Mouse (Mus musculus) adipose tissue, adult 10 weeks (tissue): ENCODE data around the gene Ppp1r18. TPM values are rescaled to one million over a fixed set of nuclear protein-coding genes. Genes with fewer than 3 reads are reported as not detected.

Experiments used
- polyA plus RNA-seq: library from polyadenylated mRNA; stranded (reverse); fragments of 350-450 nt; fragmentation: Illumina TruSeq; extraction: RNeasy Lipid Tissue Mini Kit (QIAGEN cat#74804); gene quantifications from one replicate; pipeline ENCODE4 v1.2.3, GENCODE M21; 2014; ENCODE audit warnings: low read depth, low replicate concordance

The Ppp1r18 gene
- 31.0 TPM for polyA plus RNA-seq

DNA sequence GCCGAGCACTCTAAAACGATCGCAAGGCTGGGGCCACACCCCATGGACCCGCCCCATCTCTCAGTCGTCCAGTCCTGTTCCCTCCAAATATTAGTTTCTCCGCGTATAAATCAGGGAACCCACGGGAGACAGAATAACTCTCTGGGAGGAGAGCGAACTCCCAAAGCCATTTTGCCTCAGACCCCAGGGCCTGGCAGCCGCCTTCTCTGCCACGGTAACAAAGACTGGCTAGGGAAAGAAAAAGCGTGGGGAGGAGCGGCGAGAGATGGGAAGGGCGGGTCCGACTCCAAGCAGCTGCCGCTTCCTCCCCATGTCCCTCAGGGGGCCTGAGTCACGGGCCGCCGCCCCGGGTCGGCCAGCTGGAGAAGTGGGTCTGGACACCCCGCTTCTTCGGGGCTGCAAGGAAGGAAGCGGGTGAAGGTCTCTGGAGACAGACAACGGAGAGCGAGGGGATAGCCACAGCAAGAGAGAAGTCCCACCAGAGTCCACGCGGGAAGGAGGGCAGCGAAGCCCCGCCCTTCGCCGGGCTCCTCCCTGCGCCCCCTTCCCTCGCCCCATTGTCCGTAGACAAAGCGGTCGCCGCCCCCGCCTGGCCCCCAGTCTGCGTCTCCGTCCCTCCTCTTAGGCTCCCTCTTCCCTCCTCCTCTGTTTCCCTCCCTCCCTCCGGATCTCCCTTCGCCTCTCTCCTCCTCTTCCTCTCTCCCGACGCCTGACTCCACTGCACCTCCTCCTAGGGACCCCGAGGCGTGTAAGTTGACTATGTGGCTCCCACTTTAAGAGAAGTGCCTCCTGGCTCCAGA is at the start of gene Ppp1r18:
Gene Ppp1r18 (plus strand): TSS at position 113 of the 800 bp plus-strand sequence.

DNA sequence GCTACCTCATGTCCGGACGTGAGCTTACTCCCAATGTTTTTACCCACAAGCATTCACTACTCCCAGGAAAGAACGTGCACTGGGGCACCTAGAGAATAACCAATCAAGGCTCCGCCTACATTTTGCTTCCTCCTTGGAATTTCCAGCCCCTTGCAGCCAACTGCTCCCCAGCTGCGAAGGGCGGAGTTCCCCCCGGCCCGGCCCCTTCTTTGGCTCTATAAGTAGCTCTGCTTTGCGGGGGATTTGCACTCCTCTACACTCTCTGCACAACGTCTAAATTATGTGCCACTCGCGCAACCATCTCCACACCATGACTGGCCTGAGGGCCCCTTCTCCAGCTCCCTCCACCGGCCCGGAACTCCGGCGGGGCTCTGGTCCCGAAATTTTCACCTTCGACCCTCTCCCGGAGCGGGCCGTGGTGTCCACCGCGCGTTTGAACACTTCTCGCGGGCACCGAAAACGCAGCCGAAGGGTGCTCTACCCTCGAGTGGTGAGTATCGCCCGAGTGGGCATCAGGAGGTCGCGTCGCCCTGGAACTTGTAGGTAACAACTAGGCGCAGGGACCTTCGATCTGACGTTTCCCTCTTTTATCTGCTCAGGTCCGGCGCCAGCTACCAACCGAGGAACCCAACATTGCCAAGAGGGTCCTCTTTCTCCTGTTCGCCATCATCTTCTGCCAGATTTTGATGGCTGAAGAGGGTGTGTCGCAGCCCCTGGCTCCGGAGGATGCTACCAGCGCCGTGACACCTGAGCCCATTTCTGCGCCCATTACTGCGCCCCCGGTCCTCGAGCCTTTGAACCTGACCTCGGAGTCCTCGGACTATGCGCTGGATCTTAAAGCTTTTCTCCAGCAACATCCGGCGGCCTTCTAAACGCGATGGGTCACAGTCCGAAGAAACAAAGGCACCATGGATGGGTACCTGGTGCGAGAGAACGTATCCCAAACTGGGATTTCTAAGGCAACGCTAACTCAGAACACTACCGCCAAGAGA is 43.7 kb upstream of the Ppp1r18 start, which contains the start of gene Ier3:
Gene Ier3 (plus strand): TSS at position 246 of the 992 bp plus-strand sequence.

DNA sequence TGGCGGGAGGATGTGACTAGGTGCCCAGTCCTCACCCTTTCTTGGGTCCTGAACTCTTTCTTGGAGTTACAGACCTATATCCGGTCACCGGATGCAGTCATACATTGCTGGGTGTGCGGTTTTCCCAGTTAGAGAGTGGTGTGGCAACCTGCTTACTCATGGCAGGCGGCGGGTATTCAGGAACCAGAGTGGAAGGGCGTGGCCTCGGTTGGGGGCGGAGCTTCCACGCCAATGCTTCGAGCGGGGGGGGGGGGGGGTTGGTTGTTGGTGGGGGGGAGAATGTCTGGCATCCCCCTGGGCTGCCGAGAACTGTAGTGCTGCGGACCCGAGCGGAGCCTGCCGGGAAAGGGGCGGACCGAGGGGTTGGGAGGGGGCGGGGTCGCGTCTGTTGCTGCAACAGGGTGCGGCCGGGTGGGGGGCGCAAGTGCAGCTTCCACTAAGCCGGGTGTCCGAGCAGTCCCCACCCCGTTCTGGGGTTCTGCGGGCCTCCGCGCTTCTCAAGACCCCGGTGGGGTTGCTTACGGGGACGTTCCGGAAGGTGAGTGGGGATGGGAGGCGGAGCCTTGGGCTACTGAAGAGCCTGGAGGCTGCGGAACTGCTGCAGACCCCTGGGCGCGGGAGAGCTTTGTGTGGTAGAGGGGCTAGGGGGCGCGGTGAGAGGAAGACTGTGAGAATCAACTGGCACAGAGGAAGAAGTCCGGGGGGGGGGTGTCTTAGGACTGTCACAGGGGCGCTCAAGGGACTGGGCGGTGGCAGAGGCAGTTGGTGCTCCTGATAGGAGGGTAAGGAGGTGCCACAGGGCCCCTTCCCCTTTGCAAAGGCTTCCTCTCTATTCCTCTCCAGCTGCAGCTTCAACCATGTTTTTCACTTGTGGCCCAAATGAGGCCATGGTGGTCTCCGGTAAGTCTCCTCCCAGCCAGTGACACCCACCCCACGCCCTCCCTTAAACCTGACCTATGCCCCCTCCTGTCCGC is 42.1 kb upstream of the Ppp1r18 start, which contains the start of gene Flot1:
Gene Flot1 (plus strand): TSS at position 267 of the 974 bp plus-strand sequence.

DNA sequence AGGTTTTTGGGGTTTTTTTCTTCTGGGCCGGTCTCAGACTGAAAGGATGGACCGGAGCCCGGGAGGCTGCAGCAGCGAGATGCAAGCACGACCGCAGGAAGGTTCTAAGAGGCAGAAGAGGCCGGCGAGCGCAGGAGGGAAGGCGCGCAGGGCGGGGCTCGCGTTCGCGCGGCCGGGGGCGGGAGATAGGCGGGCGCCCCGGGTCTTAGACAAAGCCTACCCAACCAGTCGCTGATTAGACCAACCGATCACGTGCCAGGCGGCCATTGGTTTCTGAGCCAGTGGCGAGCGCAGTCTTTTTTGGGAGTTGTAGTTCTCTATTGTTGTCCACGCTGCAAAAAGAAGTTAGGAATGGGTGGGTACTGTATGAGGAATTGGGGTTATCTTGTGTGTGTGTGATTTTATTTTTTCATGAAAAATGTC is 27.3 kb upstream of the Ppp1r18 start, which contains the start of gene Tubb5:
Gene Tubb5 (minus strand): TSS at position 185 of the 423 bp plus-strand sequence.

DNA sequence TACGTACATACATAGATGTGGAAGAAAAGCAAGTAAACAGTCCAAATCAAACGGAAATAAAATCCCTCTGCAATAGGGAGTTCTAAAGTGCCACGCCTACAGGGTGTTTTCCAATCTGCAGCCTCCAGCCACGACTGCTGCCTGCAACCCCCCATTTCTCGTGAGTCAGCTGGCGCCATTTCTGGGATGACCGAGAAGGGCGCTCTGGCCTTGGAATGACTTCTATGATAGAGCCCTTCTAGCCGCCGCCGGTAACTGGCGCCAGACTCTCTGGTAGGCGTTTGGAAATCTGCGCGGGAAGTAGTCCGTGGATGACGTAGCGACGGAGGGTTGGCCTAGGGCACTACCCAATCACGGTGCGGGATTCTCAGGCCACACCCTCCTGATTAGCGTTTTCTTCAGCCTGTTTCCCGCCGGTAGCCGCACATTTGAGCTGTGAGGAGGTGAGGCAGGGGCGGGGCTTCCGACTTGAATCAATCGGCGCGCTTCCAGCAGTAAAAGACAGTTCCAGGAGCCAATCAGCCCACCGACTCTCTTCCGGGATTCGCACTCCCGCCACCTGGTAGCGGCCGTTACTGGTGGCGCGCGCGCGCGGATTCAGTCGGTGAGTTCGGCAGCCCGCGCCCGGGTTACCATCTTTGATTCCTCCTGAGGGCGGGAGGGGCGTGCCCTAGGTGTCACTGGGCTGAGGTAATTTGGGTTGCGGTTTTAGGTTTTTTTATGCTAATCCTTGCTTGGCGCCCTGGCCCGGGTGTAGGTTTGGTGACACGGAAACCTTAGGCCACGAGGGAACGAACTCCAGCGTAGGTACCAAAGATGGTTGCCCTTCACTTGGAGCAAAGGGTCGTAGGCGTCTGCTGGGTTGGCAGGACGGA is 24.1 kb upstream of the Ppp1r18 start, which contains the start of gene Mdc1:
Gene Mdc1 (plus strand): TSS at position 440 of the 875 bp plus-strand sequence.

DNA sequence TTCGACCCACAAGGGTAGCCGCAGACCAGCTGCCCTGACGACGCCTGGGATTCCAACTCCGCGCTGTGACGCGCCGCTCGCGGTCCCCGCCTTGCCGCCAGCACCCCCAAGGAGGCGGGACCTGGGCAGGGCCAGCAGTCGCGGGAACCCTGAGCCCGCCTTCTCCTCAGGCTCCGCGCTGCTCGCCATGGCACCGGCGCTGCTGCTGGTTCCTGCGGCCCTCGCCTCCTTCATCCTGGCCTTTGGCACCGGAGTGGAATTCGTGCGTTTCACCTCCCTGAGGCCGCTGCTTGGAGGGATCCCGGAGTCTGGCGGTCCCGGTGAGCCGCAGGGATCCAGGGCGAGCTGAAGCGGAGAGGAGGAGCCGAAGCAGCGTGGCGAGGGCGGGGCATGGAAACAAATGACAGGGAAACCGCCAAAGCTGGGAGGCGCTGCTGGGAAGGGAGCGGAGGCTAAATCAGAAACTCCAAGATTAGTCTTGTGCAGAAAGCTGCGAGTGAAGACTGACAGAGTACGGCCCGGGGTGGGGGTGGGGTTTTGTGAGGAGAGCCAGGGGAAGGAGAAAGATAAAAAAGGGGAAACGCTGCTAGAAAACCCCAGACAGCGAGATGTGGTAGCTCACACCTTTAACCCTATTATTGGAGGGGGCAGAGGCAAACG is 4.1 kb upstream of the Ppp1r18 start, which contains the start of gene Nrm:
Gene Nrm (plus strand): TSS at position 121 of the 660 bp plus-strand sequence.

DNA sequence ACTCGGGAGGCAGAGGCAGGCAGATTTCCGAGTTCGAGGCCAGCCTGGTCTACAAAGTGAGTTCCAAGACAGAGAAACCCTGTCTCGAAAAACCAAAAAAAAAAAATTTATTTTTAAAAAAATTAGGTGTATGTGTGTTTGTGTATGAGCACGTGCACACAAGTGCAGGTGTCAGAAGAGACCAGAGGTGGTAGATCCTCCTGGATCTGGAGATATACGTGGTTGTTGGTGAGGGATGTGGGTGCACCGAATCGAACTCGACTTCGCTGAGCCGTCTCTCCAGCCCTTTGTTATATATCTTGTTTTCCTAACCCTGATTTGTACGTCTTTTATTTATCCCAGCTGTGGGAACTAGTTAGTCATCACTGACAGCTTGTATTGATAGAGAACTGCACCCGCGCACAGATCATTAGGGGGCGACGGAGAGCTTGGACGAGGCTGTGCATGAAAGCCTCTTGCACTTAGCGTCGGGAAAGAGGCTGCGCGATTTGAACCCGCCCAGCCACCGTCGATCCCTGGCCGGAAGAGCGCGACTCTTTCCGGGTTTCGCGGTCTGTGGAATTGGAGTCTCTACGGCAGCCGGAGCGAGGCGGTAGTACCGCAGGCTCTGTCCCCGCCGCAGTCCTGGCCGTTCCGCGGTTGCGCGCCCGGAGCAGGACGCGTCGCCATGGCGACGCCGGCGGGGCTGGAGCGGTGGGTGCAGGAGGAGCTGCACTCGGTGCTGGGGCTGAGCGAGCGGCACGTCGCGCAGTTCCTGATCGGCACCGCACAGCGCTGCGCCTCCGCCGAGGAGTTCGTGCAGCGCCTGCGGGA is 14.1 kb downstream of the Ppp1r18 start, which contains the start of gene Dhx16:
Gene Dhx16 (plus strand): TSS at position 575 of the 813 bp plus-strand sequence.

DNA sequence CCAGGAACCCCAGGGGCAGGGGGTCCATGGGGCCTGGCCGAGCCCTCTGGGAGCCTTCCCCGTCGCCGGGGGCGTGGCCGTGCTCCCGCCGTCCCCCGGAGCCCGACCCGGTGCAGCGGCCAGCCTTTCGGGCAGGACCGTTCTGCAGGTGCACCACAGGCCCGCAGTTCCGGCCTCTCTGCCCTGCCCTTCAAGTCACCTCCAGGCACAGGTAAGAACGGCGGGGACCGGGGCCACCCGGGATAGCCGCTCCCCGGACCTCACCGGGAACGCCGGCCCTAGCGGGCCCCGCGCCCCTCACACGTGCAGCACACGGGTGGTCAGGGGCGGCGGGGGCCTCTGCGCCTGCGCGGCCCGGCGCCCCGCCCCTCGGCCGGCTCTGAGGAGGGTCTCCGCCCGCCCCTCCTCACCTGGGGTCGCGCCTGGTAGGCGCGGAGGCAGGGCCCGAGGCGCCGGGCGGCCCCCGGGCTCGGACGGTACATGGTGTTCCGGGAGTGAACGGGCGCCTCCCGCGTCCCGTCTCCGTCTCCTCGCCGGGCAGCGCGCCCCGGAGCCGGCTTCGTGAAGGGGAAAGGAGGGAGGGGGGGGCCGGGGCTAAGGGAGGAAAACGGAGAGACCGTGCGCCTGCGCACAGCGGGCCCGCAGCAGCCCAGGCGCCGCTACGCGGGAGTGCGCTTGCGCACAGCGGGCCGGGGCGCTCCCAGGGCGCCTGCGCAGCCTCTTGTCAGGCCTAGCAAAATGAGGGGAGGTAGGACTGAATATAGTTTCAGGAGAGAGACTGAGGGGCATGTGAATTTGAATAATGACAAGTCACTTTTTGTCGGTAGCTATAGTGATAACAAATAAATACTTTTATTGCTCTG is 31.6 kb downstream of the Ppp1r18 start, which contains the start of gene 2310061I04Rik:
Gene 2310061I04Rik (minus strand): TSS at position 651 of the 863 bp plus-strand sequence.

DNA sequence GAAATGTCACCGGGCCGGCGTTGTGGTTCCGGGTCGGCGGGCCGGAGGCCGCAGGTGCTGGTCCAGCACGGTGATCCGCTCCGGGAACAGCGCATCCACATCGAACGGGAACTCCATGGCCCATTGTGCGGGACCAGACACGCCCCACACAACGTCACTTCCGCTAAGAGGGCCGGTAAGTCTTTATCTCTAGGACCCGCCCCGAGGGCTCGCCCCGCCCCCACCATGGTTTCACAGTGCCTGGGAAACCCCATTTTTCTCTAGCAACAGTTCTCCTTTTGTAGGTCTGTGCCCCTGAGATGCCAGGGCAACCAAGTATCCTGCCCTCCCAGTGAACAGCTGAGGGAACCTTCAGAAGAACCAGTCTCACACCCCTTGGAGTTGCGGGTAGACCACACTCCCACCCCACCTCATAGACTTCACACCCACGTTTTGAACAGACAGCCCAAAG is 44.6 kb downstream of the Ppp1r18 start, which contains the start of gene Atat1:
Gene Atat1 (minus strand): TSS at position 157 of the 451 bp plus-strand sequence.

DNA sequence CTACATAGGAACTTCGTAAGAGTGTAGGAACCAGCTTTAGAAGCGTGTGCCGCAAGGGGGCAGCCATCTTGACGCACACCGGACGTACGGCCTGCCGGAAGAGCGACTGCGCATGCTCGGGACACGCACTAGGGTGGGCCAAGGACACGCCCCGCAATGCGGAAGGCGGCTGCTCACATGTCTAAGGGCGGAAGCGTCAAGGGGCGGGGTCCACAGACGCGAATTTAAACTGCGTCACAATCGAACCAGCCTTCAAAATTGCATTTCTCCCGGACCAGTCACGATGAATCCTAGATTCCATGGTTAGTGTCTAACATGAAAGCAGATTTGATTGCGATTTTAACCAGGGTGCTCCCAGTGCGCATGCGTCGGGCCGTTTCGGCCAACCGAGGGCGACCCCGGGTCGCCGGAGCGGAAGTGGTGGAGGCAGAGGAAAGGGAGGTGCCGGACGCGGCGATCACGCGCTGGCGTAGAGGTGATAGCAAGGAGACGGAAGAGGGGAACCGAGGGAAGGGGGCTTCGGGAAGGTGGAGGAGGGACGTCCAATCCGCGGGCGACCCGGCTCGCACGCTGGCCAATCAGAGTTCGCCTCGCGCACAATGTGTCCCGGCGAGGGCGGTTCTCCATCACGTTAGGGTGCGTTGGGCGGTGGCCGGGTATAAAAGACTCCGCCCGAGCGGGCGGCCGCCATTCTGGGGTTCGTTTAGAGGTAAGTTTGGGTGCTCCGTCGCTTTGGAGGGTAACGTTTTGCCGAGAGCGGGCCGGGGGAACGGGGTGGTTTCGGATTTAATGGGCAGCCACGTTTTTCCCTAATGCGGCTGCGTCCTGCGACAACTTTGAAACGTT is 51.1 kb downstream of the Ppp1r18 start, which contains the start of the genes Mrps18b and Ppp1r10:
Gene Mrps18b (minus strand): TSS at position 93 of the 846 bp plus-strand sequence.
Gene Ppp1r10 (plus strand): TSS at position 138 of the 846 bp plus-strand sequence.

Other genes starting within 250 kb of the Ppp1r18 start
- gene Gm9573, start 239.0 kb upstream of the Ppp1r18 start, polyA plus RNA-seq: not detected
- not detected for gene Mucl3, start 221.9 kb upstream of the Ppp1r18 start, polyA plus RNA-seq
- gene Vars2, start 198.0 kb upstream of the Ppp1r18 start, polyA plus RNA-seq: 13.1 TPM
- 14.5 TPM for gene Gtf2h4, start 191.9 kb upstream of the Ppp1r18 start, polyA plus RNA-seq
- gene Ddr1, start 161.0 kb upstream of the Ppp1r18 start, polyA plus RNA-seq: 40.9 TPM
- 31.3 TPM for gene Ier3, start 43.9 kb upstream of the Ppp1r18 start, polyA plus RNA-seq
- gene Flot1, start 42.4 kb upstream of the Ppp1r18 start, polyA plus RNA-seq: 61.9 TPM
- 113 TPM for gene Tubb5, start 27.3 kb upstream of the Ppp1r18 start, polyA plus RNA-seq
- 18.2 TPM for gene Mdc1, start 24.1 kb upstream of the Ppp1r18 start, polyA plus RNA-seq
- gene Nrm, start 4.3 kb upstream of the Ppp1r18 start, polyA plus RNA-seq: 4.6 TPM
- gene Dhx16, start 14.2 kb downstream of the Ppp1r18 start, polyA plus RNA-seq: 39.2 TPM
- 35.5 TPM for gene 2310061I04Rik, start 31.8 kb downstream of the Ppp1r18 start, polyA plus RNA-seq
- 35.7 TPM for gene Atat1, start 44.5 kb downstream of the Ppp1r18 start, polyA plus RNA-seq
- gene Mrps18b, start 50.8 kb downstream of the Ppp1r18 start, polyA plus RNA-seq: 47.0 TPM
- gene Ppp1r10, start 50.8 kb downstream of the Ppp1r18 start, polyA plus RNA-seq: 32.1 TPM
- 54.8 TPM for gene Abcf1, start 104.2 kb downstream of the Ppp1r18 start, polyA plus RNA-seq
- 40.8 TPM for gene Gnl1, start 114.3 kb downstream of the Ppp1r18 start, polyA plus RNA-seq
- 23.2 TPM for gene Prr3, start 114.6 kb downstream of the Ppp1r18 start, polyA plus RNA-seq
- 2.4 TPM for gene H2-T24, start 155.0 kb downstream of the Ppp1r18 start, polyA plus RNA-seq
- 86.6 TPM for gene H2-T23, start 167.3 kb downstream of the Ppp1r18 start, polyA plus RNA-seq
- 77.1 TPM for gene H2-T22, start 177.2 kb downstream of the Ppp1r18 start, polyA plus RNA-seq
- gene Gm6034, start 177.4 kb downstream of the Ppp1r18 start, polyA plus RNA-seq: not detected
- gene Gm11127, start 192.8 kb downstream of the Ppp1r18 start, polyA plus RNA-seq: 0.38 TPM